Mouse (Mus musculus) forebrain, embryonic 16.5 days (tissue): ENCODE measurements around the gene Cbwd1. TPM values are rescaled to one million over a fixed set of nuclear protein-coding genes. Genes with fewer than 3 reads are reported as not detected.
A peak's percentile ranks its signal among the peaks of the same experiment; 100 is the strongest.

ENCODE experiments used
- ATAC-seq: fragments of 200-750 bp; cut with Nextera tagmentation; 2 replicates; pipeline ENCODE4 v1.8.0; 2017; ENCODE audit warnings: mild to moderate bottlenecking, moderate library complexity
- H3K27ac ChIP-seq: fragments of 300-500 bp; sonication (generic); 2 replicates; pipeline ENCODE4 v1.5.1; 2014; ENCODE audit warnings: low read length, control low read depth
- H3K27me3 ChIP-seq: fragments of 300-500 bp; sonication (generic); replicated peaks from 2 replicates; pipeline ENCODE4 v1.6.1; 2014; ENCODE audit warnings: low read length; ENCODE audit not compliant: control insufficient read depth, insufficient read depth
- H3K36me3 ChIP-seq: fragments of 300-500 bp; sonication (generic); 2 replicates; pipeline ENCODE4 v1.6.1; 2014; ENCODE audit not compliant: control insufficient read depth, insufficient read depth
- H3K4me1 ChIP-seq: fragments of 300-500 bp; sonication (generic); replicated peaks from 2 replicates; pipeline ENCODE4 v1.6.1; 2014; ENCODE audit warnings: low read length; ENCODE audit not compliant: control insufficient read depth, insufficient read depth
- H3K4me2 ChIP-seq: fragments of 300-500 bp; sonication (generic); 2 replicates; pipeline ENCODE4 v1.6.1; 2014; ENCODE audit warnings: mild to moderate bottlenecking, low read length, control low read depth
- H3K4me3 ChIP-seq: fragments of 300-500 bp; sonication (generic); replicated peaks from 2 replicates; pipeline ENCODE4 v1.5.1; 2014; ENCODE audit warnings: mild to moderate bottlenecking, low read length, control low read depth
- H3K9ac ChIP-seq: fragments of 300-500 bp; sonication (generic); replicated peaks from 2 replicates; pipeline ENCODE4 v1.6.1; 2014; ENCODE audit warnings: low read depth, low read length, control low read depth
- H3K9me3 ChIP-seq: fragments of 300-500 bp; sonication (generic); 2 replicates; pipeline ENCODE4 v1.6.1; 2016; ENCODE audit warnings: low read length; ENCODE audit not compliant: control insufficient read depth
- WGBS: fragments of 180-500 bp; shearing (Covaris S2); extraction: QIAGEN DNeasy Blood & Tissue Kit; methylation state at CpG from one replicate; pipeline ENCODE4 v1.1.7; 2014; 5-methylcytosine and 5-hydroxymethylcytosine counted together
- polyA plus RNA-seq: library from polyadenylated mRNA; unstranded; fragments of >200 nt; fragmentation: Nextera tagmentation; extraction: Ambion mirVana; gene quantifications from 2 replicates; pipeline ENCODE4 v1.2.1, GENCODE M21; 2015

The Cbwd1 gene
- polyA plus RNA-seq: 17.2 and 18.2 TPM in 2 replicates

DNA sequence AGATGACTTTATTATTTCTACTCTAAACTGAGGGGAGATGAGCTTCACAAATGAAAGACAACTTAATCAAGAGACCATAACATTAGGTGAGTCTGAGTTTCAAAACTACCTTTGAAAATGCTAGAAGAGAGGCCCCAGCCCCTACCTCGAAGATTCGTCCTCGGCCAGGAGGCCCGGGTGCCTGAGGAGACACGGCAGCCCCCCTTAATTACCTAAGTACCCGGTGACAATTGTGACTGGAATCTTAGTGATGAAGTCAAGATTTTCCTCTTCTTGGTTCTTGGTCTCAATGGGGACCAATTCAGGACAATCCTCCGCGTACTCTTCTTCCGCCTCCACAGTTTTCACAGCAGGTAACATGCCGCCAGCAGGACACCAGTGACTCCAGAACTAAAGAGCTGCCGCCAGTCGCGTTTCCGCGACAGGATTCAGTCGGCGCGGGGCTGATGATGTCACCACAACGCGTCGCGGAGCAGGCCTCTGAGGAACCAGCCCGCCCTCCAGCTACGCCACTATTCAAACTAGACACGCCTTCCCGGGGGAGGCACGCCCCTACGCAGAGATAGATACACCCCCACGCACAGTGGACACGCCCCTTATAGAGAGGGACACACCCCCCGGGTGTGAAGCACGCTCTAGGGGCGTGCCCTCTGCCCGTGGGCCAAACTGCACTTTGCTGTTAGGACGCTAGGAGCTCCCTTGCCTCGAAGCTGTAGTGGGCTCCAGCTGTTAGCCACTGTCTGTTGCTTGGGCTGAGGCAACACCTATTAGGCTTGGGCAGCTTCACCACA lies at the start of gene Cbwd1:
Gene Cbwd1, minus strand, starts transcription at position 439 of the 791 bp plus-strand sequence.
- ATAC-seq: peak; percentile 100
- H3K4me3 ChIP-seq: peak within 1 kb of the TSS; percentile 77
- no peaks in the 10 kb centered on the region for H3K9me3 ChIP-seq
- no peaks in the 10 kb centered on the region for H3K27me3 ChIP-seq
- H3K27ac ChIP-seq: no peak within 1 kb of the TSS
- H3K4me2 ChIP-seq: peak within 1 kb of the TSS; percentile 76
- under 1% methylated on average over 36 of the region's 36 CpGs for WGBS
- H3K36me3 ChIP-seq: no peaks in the 10 kb centered on the region
- H3K4me1 ChIP-seq: peaks cover 8% of the 10 kb centered on the region
- H3K9ac ChIP-seq: peak within 1 kb of the TSS; percentile 73

GRCm38 (mm10) chr19:25008509-25008908 lies 47.1 kb upstream of the Cbwd1 start:
- 87% methylated on average over 2 of the region's 2 CpGs for WGBS
- H3K4me2 ChIP-seq: no peak overlapping the region
- H3K4me1 ChIP-seq: peaks cover 3% of the 10 kb centered on the region; the same call in 1 of the 2 replicates
- H3K27ac ChIP-seq: no peak overlapping the region
- H3K36me3 ChIP-seq: no peaks in the 10 kb centered on the region
- H3K9me3 ChIP-seq: no peaks in the 10 kb centered on the region
- ATAC-seq: no peak
- H3K27me3 ChIP-seq: no peaks in the 10 kb centered on the region
- H3K4me3 ChIP-seq: no peak overlapping the region
- no peak overlapping the region for H3K9ac ChIP-seq

GRCm38 (mm10) chr19:25006686-25007085 lies 45.3 kb upstream of the Cbwd1 start:
- peaks cover 3% of the 10 kb centered on the region; the same call in 1 of the 2 replicates for H3K4me1 ChIP-seq
- no peak overlapping the region for H3K27ac ChIP-seq
- H3K27me3 ChIP-seq: peaks cover 9% of the 10 kb centered on the region
- H3K36me3 ChIP-seq: no peaks in the 10 kb centered on the region
- 84% methylated on average over 1 of the region's 1 CpGs for WGBS
- no peak overlapping the region for H3K4me3 ChIP-seq
- H3K4me2 ChIP-seq: no peak overlapping the region
- no peak for ATAC-seq
- H3K9me3 ChIP-seq: no peaks in the 10 kb centered on the region
- no peak overlapping the region for H3K9ac ChIP-seq

GRCm38 (mm10) chr19:25003810-25004209 lies 42.4 kb upstream of the Cbwd1 start:
- ATAC-seq: no peak
- Histone ChIP-seq H3K4me2 (no peak overlapping the region), H3K27me3 (peaks cover 38% of the 10 kb centered on the region), H3K4me1 (peaks cover 13% of the 10 kb centered on the region), H3K9ac (no peak overlapping the region), H3K9me3 (no peaks in the 10 kb centered on the region), H3K4me3 (no peak overlapping the region), H3K36me3 (no peaks in the 10 kb centered on the region), H3K27ac (no peak overlapping the region)
- 24% methylated on average over 4 of the region's 4 CpGs for WGBS

DNA sequence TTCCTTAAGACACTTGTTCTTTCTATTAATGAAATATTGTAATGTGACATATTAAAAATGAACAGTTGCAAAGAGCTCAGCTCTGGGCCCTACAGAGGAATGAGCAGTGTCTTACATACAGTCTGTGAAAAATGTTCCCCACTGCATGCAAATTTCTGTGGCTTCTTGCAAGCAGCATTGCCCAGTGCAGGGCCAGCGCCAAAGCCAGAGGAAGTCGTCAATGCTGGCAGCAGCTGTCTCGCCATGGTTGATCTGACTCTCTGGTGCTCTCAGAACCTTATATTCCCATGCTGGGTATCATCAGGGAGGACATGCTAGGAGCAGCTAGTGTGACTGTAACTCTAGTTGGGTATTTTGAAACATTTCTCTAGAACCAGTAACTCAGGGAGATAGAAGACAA lies 41.4 kb upstream of the Cbwd1 start:
- H3K4me2 ChIP-seq: no peak overlapping the region
- ATAC-seq: no peak
- H3K27ac ChIP-seq: no peak overlapping the region
- H3K27me3 ChIP-seq: peaks cover 45% of the 10 kb centered on the region
- H3K36me3 ChIP-seq: no peaks in the 10 kb centered on the region
- H3K4me3 ChIP-seq: no peak overlapping the region
- WGBS: 81% methylated on average over 3 of the region's 3 CpGs
- peaks cover 13% of the 10 kb centered on the region for H3K4me1 ChIP-seq
- no peaks in the 10 kb centered on the region for H3K9me3 ChIP-seq
- H3K9ac ChIP-seq: no peak overlapping the region

DNA sequence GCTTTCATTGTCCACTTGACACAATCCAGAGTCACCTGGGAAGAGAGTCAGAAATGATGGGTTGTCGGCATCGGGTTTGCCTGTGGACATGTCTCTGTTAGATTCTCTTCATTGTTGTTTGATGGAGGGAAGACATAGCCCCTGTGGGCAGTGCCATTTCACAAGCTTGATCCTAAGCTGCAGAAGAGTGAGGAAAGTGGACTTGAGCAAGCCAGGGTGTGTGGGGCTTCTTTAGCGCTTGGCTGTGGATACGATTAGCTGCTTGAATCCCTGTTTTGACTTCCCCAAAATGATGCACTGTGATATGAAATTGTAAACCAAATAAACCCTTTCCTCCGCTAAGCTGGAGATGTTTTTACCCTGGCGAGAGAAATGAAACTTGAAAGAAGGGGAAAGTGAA lies 40.6 kb upstream of the Cbwd1 start:
- H3K9me3 ChIP-seq: no peaks in the 10 kb centered on the region
- no peaks in the 10 kb centered on the region for H3K36me3 ChIP-seq
- no peak overlapping the region for H3K9ac ChIP-seq
- no peak overlapping the region for H3K4me3 ChIP-seq
- H3K27me3 ChIP-seq: peaks cover 48% of the 10 kb centered on the region
- 90% methylated on average over 6 of the region's 6 CpGs for WGBS
- no peak for ATAC-seq
- peaks cover 13% of the 10 kb centered on the region for H3K4me1 ChIP-seq
- H3K4me2 ChIP-seq: no peak overlapping the region
- no peak overlapping the region for H3K27ac ChIP-seq

DNA sequence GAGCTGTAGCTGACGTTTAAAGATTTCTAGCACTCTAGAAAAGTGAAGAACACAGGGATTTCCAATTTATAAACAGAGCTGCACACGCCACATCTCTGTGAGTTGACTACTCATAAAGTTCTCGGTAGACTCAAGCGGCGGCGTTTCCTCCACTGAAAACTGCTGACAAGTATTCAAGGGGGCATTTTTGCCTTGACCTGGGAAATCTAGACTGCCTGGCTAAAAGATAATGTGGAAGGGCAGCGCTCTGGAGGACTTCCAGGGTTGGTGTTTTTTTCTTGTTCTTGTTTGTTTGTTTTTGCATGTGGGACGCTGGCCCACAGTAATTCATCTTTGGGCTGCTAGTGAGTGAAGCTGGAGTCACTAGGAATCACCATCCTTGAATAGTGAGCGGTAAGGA lies 38.7 kb upstream of the Cbwd1 start:
- ATAC-seq: no peak
- 37% methylated on average over 9 of the region's 9 CpGs for WGBS
- no peak overlapping the region for H3K9ac ChIP-seq

GRCm38 (mm10) chr19:24999201-24999886 lies 37.9 kb upstream of the Cbwd1 start, which contains the start of gene Dock8:
Gene Dock8 (plus strand): TSS chr19:24999534.
- Histone ChIP-seq H3K36me3 (no peaks in the 10 kb centered on the region), H3K4me3 (peak within 1 kb of the TSS; percentile 60), H3K4me1 (peaks cover 13% of the 10 kb centered on the region), H3K27ac (no peak within 1 kb of the TSS), H3K27me3 (peaks cover 56% of the 10 kb centered on the region), H3K4me2 (peak within 1 kb of the TSS; percentile 99), H3K9ac (peak within 1 kb of the TSS; percentile 41), H3K9me3 (no peaks in the 10 kb centered on the region)
- ATAC-seq: peak; percentile 49; the same call in 1 of the 2 replicates
- WGBS: under 1% methylated on average over 102 of the region's 109 CpGs

More for the DNA sequence above, 38.7 kb upstream of the Cbwd1 start:
- Histone ChIP-seq H3K9me3 (no peaks in the 10 kb centered on the region), H3K36me3 (no peaks in the 10 kb centered on the region), H3K4me1 (peaks cover 13% of the 10 kb centered on the region), H3K27me3 (peaks cover 56% of the 10 kb centered on the region), H3K27ac (no peak overlapping the region), H3K4me3 (no peak overlapping the region), H3K4me2 (peak overlapping the region; percentile 99)

- H3K27me3 ChIP-seq: peaks cover 56% of the 10 kb centered on the region
Observed at GRCm38 (mm10) chr19:24998561-24998960, 37.2 kb upstream of the Cbwd1 start.

More at GRCm38 (mm10) chr19:24998561-24998960, 37.2 kb upstream of the Cbwd1 start:
- H3K9ac ChIP-seq: no peak overlapping the region
- no peak for ATAC-seq
- no peak overlapping the region for H3K4me2 ChIP-seq
- H3K36me3 ChIP-seq: no peaks in the 10 kb centered on the region
- WGBS: 81% methylated on average over 5 of the region's 5 CpGs
- peaks cover 10% of the 10 kb centered on the region for H3K4me1 ChIP-seq
- no peaks in the 10 kb centered on the region for H3K9me3 ChIP-seq
- no peak overlapping the region for H3K4me3 ChIP-seq
- H3K27ac ChIP-seq: no peak overlapping the region
